Mouse (Mus musculus) CH12.LX (cell line): ENCODE measurements around the gene Crocc. TPM values are rescaled to one million over a fixed set of nuclear protein-coding genes. Genes with fewer than 3 reads are reported as not detected.

Source experiments
- polyA plus RNA-seq: library from polyadenylated mRNA; unstranded; fragments of >175 nt; gene quantifications from 2 replicates; pipeline ENCODE4 v1.2.1, GENCODE M21; 2012; ENCODE audit warnings: low read depth; ENCODE audit not compliant: insufficient read length
- total RNA-seq, 2 experiments: library from RNA; depleted of rRNA; stranded (reverse); fragments of 300-350 nt in 1 of 2; fragments of >200 nt in 1 of 2; gene quantifications; 2 replicates each; pipeline ENCODE4 v1.2.3; 2012 to 2014

Gene Crocc
- total and polyA plus RNA-seq, 3 experiments, result 3.5 to 8.3 (median 4.8) TPM

Other genes with a start within 250 kb of the Crocc start
- gene Padi3, start 249.9 kb downstream of the Crocc start, total RNA-seq (2012; rRNA removed), result 0.17 TPM in 2 replicates
- gene Padi3, start 249.9 kb downstream of the Crocc start, total RNA-seq (2014; rRNA removed), result 0.09 and 0.11 TPM in 2 replicates
- 0.07 and 0.10 TPM in 2 replicates for gene Padi3, start 249.9 kb downstream of the Crocc start, polyA plus RNA-seq
- 0.04 TPM in 1 of 2 replicates, not detected in the other for gene Padi1, start 214.8 kb downstream of the Crocc start, total RNA-seq (2012; rRNA removed)
- not detected in 2 replicates for gene Padi1, start 214.8 kb downstream of the Crocc start, total RNA-seq (2014; rRNA removed)
- gene Padi1, start 214.8 kb downstream of the Crocc start, polyA plus RNA-seq, result not detected in 2 replicates
- gene Padi2, start 154.2 kb downstream of the Crocc start, total RNA-seq (2012; rRNA removed), result 0.04 TPM in 1 of 2 replicates, not detected in the other
- gene Padi2, start 154.2 kb downstream of the Crocc start, total RNA-seq (2014; rRNA removed), result 0.04 TPM in 1 of 2 replicates, not detected in the other
- not detected in 2 replicates for gene Padi2, start 154.2 kb downstream of the Crocc start, polyA plus RNA-seq
- 184 and 188 TPM in 2 replicates for gene Sdhb, start 99.3 kb downstream of the Crocc start, total RNA-seq (2012; rRNA removed)
- 178 and 190 TPM in 2 replicates for gene Sdhb, start 99.3 kb downstream of the Crocc start, total RNA-seq (2014; rRNA removed)
- gene Sdhb, start 99.3 kb downstream of the Crocc start, polyA plus RNA-seq, result 156 and 162 TPM in 2 replicates
- gene Atp13a2, start 73.7 kb downstream of the Crocc start, total RNA-seq (2012; rRNA removed), result 47.6 and 48.5 TPM in 2 replicates
- 22.2 and 24.8 TPM in 2 replicates for gene Atp13a2, start 73.7 kb downstream of the Crocc start, total RNA-seq (2014; rRNA removed)
- 44.2 and 54.7 TPM in 2 replicates for gene Atp13a2, start 73.7 kb downstream of the Crocc start, polyA plus RNA-seq
- not detected in 2 replicates for gene Mfap2, start 50.1 kb downstream of the Crocc start, total RNA-seq (2012; rRNA removed)
- not detected in 2 replicates for gene Mfap2, start 50.1 kb downstream of the Crocc start, total RNA-seq (2014; rRNA removed)
- gene Mfap2, start 50.1 kb downstream of the Crocc start, polyA plus RNA-seq, result not detected in 2 replicates
- 32.6 and 38.9 TPM in 2 replicates for gene Necap2, start 17.8 kb upstream of the Crocc start, total RNA-seq (2012; rRNA removed)
- gene Necap2, start 17.8 kb upstream of the Crocc start, total RNA-seq (2014; rRNA removed), result 34.8 and 41.0 TPM in 2 replicates
- gene Necap2, start 17.8 kb upstream of the Crocc start, polyA plus RNA-seq, result 41.7 and 45.1 TPM in 2 replicates
- gene Spata21, start 27.8 kb upstream of the Crocc start, total RNA-seq (2012; rRNA removed), result not detected in 2 replicates
- gene Spata21, start 27.8 kb upstream of the Crocc start, total RNA-seq (2014; rRNA removed), result not detected in 2 replicates
- not detected in 2 replicates for gene Spata21, start 27.8 kb upstream of the Crocc start, polyA plus RNA-seq
- 82.5 and 106 TPM in 2 replicates for gene Szrd1, start 79.2 kb upstream of the Crocc start, total RNA-seq (2012; rRNA removed)
- 77.8 and 80.9 TPM in 2 replicates for gene Szrd1, start 79.2 kb upstream of the Crocc start, total RNA-seq (2014; rRNA removed)
- gene Szrd1, start 79.2 kb upstream of the Crocc start, polyA plus RNA-seq, result 126 and 143 TPM in 2 replicates
- 14.4 and 17.3 TPM in 2 replicates for gene Fbxo42, start 87.4 kb upstream of the Crocc start, total RNA-seq (2012; rRNA removed)
- 8.6 and 9.8 TPM in 2 replicates for gene Fbxo42, start 87.4 kb upstream of the Crocc start, total RNA-seq (2014; rRNA removed)
- gene Fbxo42, start 87.4 kb upstream of the Crocc start, polyA plus RNA-seq, result 16.5 and 20.1 TPM in 2 replicates
- gene Rsg1, start 153.4 kb upstream of the Crocc start, total RNA-seq (2012; rRNA removed), result 4.5 and 5.3 TPM in 2 replicates
- gene Rsg1, start 153.4 kb upstream of the Crocc start, total RNA-seq (2014; rRNA removed), result 1.0 and 1.1 TPM in 2 replicates
- 2.8 and 3.2 TPM in 2 replicates for gene Rsg1, start 153.4 kb upstream of the Crocc start, polyA plus RNA-seq
- gene Arhgef19, start 178.9 kb upstream of the Crocc start, total RNA-seq (2012; rRNA removed), result 0.08 and 0.21 TPM in 2 replicates
- 0.15 TPM in 1 of 2 replicates, not detected in the other for gene Arhgef19, start 178.9 kb upstream of the Crocc start, total RNA-seq (2014; rRNA removed)
- 0.19 and 0.40 TPM in 2 replicates for gene Arhgef19, start 178.9 kb upstream of the Crocc start, polyA plus RNA-seq
- gene Epha2, start 240.7 kb upstream of the Crocc start, total RNA-seq (2012; rRNA removed), result 0.67 and 0.81 TPM in 2 replicates
- 0.55 and 0.58 TPM in 2 replicates for gene Epha2, start 240.7 kb upstream of the Crocc start, total RNA-seq (2014; rRNA removed)
- 0.67 and 0.70 TPM in 2 replicates for gene Epha2, start 240.7 kb upstream of the Crocc start, polyA plus RNA-seq